Mouse (Mus musculus) embryonic facial prominence, embryonic 11.5 days (tissue): ENCODE measurements around the gene Acod1. TPM values are rescaled to one million over a fixed set of nuclear protein-coding genes. Genes with fewer than 3 reads are reported as not detected.
A peak's percentile ranks its signal among the peaks of the same experiment; 100 is the strongest.

Experiments
- ATAC-seq: fragments of 200-750 bp; cut with Nextera tagmentation; replicated peaks from 2 replicates; pipeline ENCODE4 v1.8.0; 2017; ENCODE audit warnings: low read depth; ENCODE audit not compliant: insufficient number of reproducible peaks, low FRiP score, low TSS enrichment
- DNase-seq: peaks from one replicate; pipeline ENCODE4 v3.0.0-alpha.2; 2015; ENCODE audit warnings: low spot score
- H3K27ac ChIP-seq: fragments of 300-500 bp; sonication (generic); replicated peaks from 2 replicates; pipeline ENCODE4 v1.5.1; 2014; ENCODE audit warnings: mild to moderate bottlenecking, low read depth, low read length, control low read depth
- H3K27me3 ChIP-seq: fragments of 300-500 bp; sonication (generic); 2 replicates; pipeline ENCODE4 v1.6.1; 2014; ENCODE audit warnings: mild to moderate bottlenecking, low read length, moderate library complexity, mixed read lengths; ENCODE audit not compliant: control insufficient read depth, insufficient read depth
- H3K36me3 ChIP-seq: fragments of 300-500 bp; sonication (generic); replicated peaks from 2 replicates; pipeline ENCODE4 v1.6.1; 2014; ENCODE audit warnings: low read depth, mild to moderate bottlenecking, low read length, moderate library complexity, mixed read lengths; ENCODE audit not compliant: control insufficient read depth, insufficient read depth
- H3K4me1 ChIP-seq: fragments of 300-500 bp; sonication (generic); 2 replicates; pipeline ENCODE4 v1.6.1; 2014; ENCODE audit warnings: low read length, mixed read lengths; ENCODE audit not compliant: control insufficient read depth, insufficient read depth
- H3K4me2 ChIP-seq: fragments of 300-500 bp; sonication (generic); 2 replicates; pipeline ENCODE4 v1.6.1; 2014; ENCODE audit warnings: low read depth, mild to moderate bottlenecking, control low read depth, low read length, moderate library complexity
- H3K4me3 ChIP-seq: fragments of 300-500 bp; sonication (generic); 2 replicates; pipeline ENCODE4 v1.5.1; 2014; ENCODE audit warnings: low read depth, low read length, control low read depth
- H3K9ac ChIP-seq: fragments of 300-500 bp; sonication (generic); replicated peaks from 2 replicates; pipeline ENCODE4 v1.6.1; 2014; ENCODE audit warnings: mild to moderate bottlenecking, control low read depth, low read length
- H3K9me3 ChIP-seq: fragments of 300-500 bp; sonication (generic); replicated peaks from 2 replicates; pipeline ENCODE4 v1.6.1; 2016; ENCODE audit warnings: mild to moderate bottlenecking, low read length, inconsistent platforms, mixed read lengths; ENCODE audit not compliant: control insufficient read depth
- WGBS: fragments of 180-500 bp; shearing (Covaris S2); extraction: QIAGEN DNeasy Blood & Tissue Kit; methylation state at CpG from one replicate; pipeline ENCODE4 v1.1.7; 2014; 5-methylcytosine and 5-hydroxymethylcytosine counted together
- polyA plus RNA-seq: library from polyadenylated mRNA; unstranded; fragments of >200 nt; fragmentation: Nextera tagmentation; extraction: Ambion mirVana; gene quantifications from 2 replicates; pipeline ENCODE4 v1.2.1, GENCODE M21; 2014

Gene Acod1
- polyA plus RNA-seq, result not detected in 2 replicates

DNA sequence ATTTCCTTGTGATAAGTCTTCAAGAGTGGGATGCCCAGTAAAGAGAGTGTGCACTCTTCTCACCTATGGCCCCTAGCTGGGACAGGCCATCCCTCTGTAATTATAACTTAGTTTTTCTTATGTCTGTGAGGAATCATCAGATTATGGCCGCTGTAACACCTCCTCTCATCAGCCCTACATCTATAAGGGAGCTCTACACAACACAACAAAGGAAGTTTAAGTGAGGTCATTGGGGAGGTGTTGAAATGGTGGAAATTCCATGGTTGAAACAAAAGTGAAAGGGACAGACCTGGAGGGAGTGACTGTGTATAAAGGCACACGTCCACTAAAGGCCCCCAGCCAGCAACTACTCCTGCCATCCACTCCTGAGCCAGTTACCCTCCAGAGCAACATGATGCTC is at the start of gene Acod1:
Gene Acod1 (plus strand): TSS at position 301 of the 400 bp plus-strand sequence.
- H3K36me3 ChIP-seq, result no peaks in the 10 kb centered on the region
- no peak within 1 kb of the TSS for H3K9ac ChIP-seq
- WGBS, result 73% methylated on average over 2 of the region's 2 CpGs
- no peaks in the 10 kb centered on the region for H3K4me1 ChIP-seq
- DNase-seq, result no peak
- H3K4me3 ChIP-seq, result no peak within 1 kb of the TSS
- H3K27me3 ChIP-seq, result no peaks in the 10 kb centered on the region
- H3K9me3 ChIP-seq, result no peaks in the 10 kb centered on the region
- no peak for ATAC-seq
- H3K27ac ChIP-seq, result no peak within 1 kb of the TSS
- H3K4me2 ChIP-seq, result no peak within 1 kb of the TSS

GRCm38 (mm10) chr14:103007737-103008136 is 39.0 kb upstream of the Acod1 start:
- DNase-seq, result no peak
- Histone ChIP-seq H3K36me3 (no peaks in the 10 kb centered on the region), H3K9me3 (no peaks in the 10 kb centered on the region)

DNA sequence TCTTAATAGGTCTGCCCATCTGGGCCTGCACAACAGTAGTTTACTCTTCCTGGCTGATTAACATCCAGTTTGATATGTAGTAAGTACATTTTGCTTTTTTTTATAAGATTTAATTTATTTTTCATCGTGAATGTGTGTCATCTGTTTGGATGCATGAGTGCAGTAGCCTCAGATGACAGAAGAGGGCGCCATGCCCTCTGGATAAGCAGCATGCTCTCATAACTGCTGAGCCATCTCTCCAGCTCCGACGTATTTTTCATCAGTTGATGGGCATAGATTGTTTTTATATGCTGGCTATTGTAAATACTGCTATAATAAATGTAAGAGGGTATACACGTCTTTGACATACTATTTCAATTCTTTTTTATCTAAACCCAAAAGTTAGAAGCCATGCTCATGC is 35.0 kb upstream of the Acod1 start:
- Histone ChIP-seq H3K27ac (no peak overlapping the region), H3K36me3 (no peaks in the 10 kb centered on the region), H3K9me3 (no peaks in the 10 kb centered on the region), H3K4me1 (no peaks in the 10 kb centered on the region), H3K4me3 (no peak overlapping the region), H3K9ac (no peak overlapping the region), H3K27me3 (no peaks in the 10 kb centered on the region), H3K4me2 (no peak overlapping the region)
- ATAC-seq, result no peak
- WGBS, result 35% methylated on average over 5 of the region's 5 CpGs
- peak; percentile 55 for DNase-seq

More at GRCm38 (mm10) chr14:103007737-103008136, 39.0 kb upstream of the Acod1 start:
- 87% methylated on average over 4 of the region's 4 CpGs for WGBS
- Histone ChIP-seq H3K4me3 (no peak overlapping the region), H3K9ac (no peak overlapping the region), H3K27me3 (no peaks in the 10 kb centered on the region), H3K27ac (no peak overlapping the region), H3K4me2 (no peak overlapping the region), H3K4me1 (no peaks in the 10 kb centered on the region)
- ATAC-seq, result 0 out of 2 replicates have a peak, but pooled peaks have one; percentile 9

- peak; percentile 88 for DNase-seq
- peak; percentile 76; the same call in 1 of the 2 replicates for ATAC-seq
- Histone ChIP-seq H3K4me2 (no peak overlapping the region), H3K27ac (no peak overlapping the region), H3K4me3 (no peak overlapping the region), H3K36me3 (no peaks in the 10 kb centered on the region), H3K27me3 (no peaks in the 10 kb centered on the region), H3K9ac (no peak overlapping the region), H3K4me1 (no peaks in the 10 kb centered on the region), H3K9me3 (no peaks in the 10 kb centered on the region)
- 26% methylated on average over 4 of the region's 4 CpGs for WGBS
These were observed 34.1 kb upstream of the Acod1 start for GRCm38 (mm10) chr14:103012563-103013150.

DNA sequence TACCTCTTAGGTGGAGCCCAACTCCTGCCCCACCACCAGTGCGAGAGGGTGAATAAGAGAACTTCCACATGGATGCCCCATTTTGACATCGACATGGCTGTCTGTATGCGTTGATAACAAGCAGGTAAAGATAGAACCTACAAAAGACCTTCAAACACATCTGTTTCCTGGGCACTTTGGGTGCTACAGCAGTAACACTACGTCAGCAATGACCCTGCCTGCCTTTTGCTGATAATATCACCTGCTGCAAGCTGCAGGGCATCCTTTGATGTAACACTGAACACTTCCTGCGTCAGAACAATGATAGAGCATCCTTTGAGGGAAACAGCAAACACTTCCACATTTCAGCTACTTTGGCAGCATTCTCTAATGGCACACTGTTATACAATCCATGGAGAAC is 29.8 kb upstream of the Acod1 start:
- Histone ChIP-seq H3K4me3 (no peak overlapping the region), H3K9ac (no peak overlapping the region), H3K27ac (no peak overlapping the region), H3K4me1 (no peaks in the 10 kb centered on the region), H3K36me3 (no peaks in the 10 kb centered on the region), H3K27me3 (no peaks in the 10 kb centered on the region), H3K4me2 (no peak overlapping the region), H3K9me3 (no peaks in the 10 kb centered on the region)
- ATAC-seq (no peak), DNase-seq (no peak)
- 69% methylated on average over 5 of the region's 5 CpGs for WGBS

GRCm38 (mm10) chr14:103020046-103020445 is 26.7 kb upstream of the Acod1 start:
- Histone ChIP-seq H3K9me3 (no peaks in the 10 kb centered on the region), H3K4me3 (no peak overlapping the region), H3K27ac (no peak overlapping the region), H3K36me3 (no peaks in the 10 kb centered on the region), H3K4me2 (no peak overlapping the region), H3K4me1 (no peaks in the 10 kb centered on the region), H3K9ac (no peak overlapping the region), H3K27me3 (no peaks in the 10 kb centered on the region)
- 70% methylated on average over 2 of the region's 2 CpGs for WGBS
- DNase-seq (no peak), ATAC-seq (no peak)

DNA sequence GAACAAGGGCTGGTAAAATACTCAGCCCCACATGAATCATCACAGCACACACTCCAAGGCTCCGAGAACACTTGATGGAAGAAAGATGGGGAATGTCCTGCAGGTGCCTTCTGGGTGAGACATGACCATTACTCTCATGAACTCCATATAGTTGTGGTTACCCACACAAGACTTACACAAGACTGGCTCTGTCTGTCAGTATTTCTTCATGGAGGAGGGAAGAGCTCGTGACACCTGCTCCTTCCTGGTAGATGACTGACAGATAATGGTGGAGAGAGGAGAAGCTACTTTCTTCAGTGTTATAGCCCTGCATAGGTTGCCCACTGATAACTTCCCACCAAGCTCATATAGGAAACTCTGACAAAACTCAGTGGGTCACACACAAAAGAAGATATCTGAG is 17.6 kb upstream of the Acod1 start:
- Histone ChIP-seq H3K4me3 (no peak overlapping the region), H3K9ac (no peak overlapping the region), H3K27me3 (no peaks in the 10 kb centered on the region), H3K4me2 (no peak overlapping the region), H3K36me3 (no peaks in the 10 kb centered on the region), H3K4me1 (no peaks in the 10 kb centered on the region), H3K9me3 (no peaks in the 10 kb centered on the region), H3K27ac (no peak overlapping the region)
- ATAC-seq (no peak), DNase-seq (no peak)
- WGBS, result 82% methylated on average over 2 of the region's 2 CpGs

GRCm38 (mm10) chr14:103033271-103033823 is 13.4 kb upstream of the Acod1 start:
- DNase-seq (no peak), ATAC-seq (no peak)
- H3K36me3 ChIP-seq, result no peaks in the 10 kb centered on the region
- H3K27ac ChIP-seq, result no peak overlapping the region
- no peak overlapping the region for H3K9ac ChIP-seq
- 79% methylated on average over 10 of the region's 10 CpGs for WGBS
- H3K9me3 ChIP-seq, result no peaks in the 10 kb centered on the region
- H3K27me3 ChIP-seq, result no peaks in the 10 kb centered on the region
- H3K4me1 ChIP-seq, result no peaks in the 10 kb centered on the region
- H3K4me3 ChIP-seq, result no peak overlapping the region
- no peak overlapping the region for H3K4me2 ChIP-seq
